Mouse (Mus musculus): ENCODE data around the gene Ndufa5.
A peak's percentile ranks its signal among the peaks of the same experiment; 100 is the strongest.

The Ndufa5 gene

DNA sequence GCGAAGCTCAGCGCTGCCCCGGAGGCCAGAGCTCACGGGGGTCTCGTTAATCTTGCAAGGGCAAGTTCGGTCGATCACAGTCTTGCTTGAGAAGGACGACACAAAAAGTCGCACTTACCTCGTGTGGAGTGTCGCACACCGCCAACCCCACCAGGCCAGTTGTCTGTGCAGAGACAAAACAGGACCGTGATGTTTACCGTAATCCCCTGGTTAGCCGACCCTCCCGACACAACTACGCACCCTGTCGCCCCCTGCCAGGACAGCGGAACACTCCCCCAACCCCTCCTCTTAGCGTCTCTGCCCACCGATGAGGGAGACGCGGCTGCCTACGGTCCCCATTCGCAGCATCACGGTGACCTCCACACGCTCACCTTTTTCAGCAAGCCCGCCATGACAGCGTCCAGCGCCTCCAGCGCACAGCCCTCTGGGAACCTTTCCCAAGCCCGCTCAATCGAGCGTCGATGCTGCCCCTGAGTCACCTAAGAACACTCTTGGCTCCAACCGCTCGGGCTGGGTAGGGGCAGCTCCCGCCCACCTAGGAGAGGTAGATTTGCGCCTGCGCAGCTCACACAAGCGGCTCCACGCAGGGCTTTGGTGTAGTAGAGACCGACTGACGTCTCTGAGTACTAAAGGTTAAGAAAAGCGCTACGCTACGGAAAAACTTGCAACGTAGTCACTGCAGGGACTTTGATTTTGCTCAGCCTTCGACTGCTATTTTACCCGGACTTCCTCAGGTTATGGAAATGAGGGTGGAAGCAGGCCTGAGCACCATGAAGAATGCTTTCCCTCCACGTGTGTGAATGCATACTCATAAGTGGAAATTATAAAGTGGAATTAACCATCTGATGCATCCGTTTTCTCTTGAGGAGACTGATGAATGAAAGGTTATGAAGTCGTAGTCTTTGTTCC lies at the start of gene Ndufa5:
Ndufa5 (minus strand) TSS at position 859 of the 909 bp plus-strand sequence.
- peak; percentile 57 for DNase-seq (ENCODE audit: low spot score)

DNA sequence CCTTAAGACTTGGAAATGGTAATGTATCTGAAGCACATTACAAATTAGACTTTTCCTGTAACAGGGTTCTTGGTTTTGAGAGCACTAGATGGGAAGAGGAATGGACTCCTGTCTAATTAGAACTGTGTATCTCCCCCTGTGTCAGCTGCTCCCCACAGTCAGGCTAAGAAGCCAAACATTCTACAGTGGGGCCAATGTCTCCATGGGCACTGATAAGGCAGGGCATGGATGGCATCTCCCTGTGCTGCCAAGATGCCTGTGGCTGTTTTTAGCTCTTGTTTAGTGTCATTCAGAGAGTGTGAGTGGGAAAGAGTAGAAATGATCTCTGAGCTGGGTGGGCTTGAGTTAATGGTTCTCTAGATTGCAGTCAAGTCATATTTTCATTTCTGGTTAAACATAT lies 45.5 kb upstream of the Ndufa5 start:
- no peak for DNase-seq (ENCODE audit: low spot score)

DNA sequence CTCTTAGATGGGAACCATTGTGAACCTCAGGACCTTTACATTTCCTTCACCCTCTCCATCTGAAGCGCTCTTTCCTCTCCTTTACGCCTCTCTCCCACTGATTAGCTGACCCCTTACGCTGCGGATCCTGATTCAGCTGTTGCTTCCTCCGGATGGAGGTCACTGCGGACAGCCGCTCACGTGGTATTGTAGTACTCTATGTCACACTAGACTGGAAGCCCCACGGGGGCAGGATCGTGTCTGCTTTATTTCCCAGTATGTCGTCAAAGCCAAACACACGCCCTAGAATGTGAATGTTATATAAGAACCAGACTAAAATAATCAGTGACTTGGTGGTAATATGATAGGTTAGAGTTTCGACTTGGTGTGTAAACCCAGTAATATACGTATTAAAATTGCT lies 44.6 kb upstream of the Ndufa5 start:
- no peak for DNase-seq (ENCODE audit: low spot score)

GRCm38 (mm10) chr6:24571126-24571525 lies 43.3 kb upstream of the Ndufa5 start:
- no peak for DNase-seq (ENCODE audit: low spot score)

DNA sequence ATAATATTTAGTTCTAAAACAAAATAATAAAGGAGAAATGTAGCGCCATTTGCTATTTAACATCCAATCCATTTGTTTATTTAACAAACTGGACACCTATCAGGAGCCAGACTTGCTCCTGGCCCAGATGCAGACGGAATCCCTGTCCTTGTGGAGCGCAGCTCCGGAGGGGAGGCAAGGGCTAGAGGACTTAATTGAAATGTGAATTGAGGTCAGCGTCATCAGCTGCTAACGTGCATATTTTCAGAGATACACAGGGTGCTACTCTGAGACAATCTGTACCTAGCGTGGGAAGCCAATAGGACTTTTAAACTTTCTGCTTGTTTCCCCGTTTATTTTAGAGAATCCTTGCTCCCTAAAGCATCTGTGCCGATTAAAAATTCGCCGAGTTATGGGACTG lies 42.5 kb upstream of the Ndufa5 start:
- no peak for DNase-seq (ENCODE audit: low spot score)

- no peak for DNase-seq (ENCODE audit: low spot score)
Observed at GRCm38 (mm10) chr6:24569711-24570110, 41.9 kb upstream of the Ndufa5 start.

DNA sequence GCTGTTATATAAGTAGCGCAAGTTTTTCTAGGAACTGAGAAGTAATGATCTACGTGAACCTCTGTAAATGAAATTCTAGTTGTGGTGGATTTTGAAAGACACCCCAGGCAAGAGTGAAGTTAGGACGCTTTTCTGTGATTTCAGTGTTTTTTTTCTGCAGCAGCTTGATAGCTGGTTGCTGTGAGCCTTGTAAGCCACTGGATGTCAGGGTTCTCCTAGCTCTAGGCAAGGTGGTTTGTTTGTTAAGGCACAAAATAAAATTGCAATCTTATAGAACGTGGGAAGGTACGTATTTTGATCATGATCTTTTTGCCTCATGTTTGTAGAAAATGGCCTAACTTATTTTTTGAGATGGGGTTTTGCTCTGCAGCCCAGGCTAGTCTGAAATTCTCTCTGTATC lies 41.1 kb upstream of the Ndufa5 start:
- no peak for DNase-seq (ENCODE audit: low spot score)

GRCm38 (mm10) chr6:24564886-24565285 lies 37.1 kb upstream of the Ndufa5 start:
- no peak for DNase-seq (ENCODE audit: low spot score)

DNA sequence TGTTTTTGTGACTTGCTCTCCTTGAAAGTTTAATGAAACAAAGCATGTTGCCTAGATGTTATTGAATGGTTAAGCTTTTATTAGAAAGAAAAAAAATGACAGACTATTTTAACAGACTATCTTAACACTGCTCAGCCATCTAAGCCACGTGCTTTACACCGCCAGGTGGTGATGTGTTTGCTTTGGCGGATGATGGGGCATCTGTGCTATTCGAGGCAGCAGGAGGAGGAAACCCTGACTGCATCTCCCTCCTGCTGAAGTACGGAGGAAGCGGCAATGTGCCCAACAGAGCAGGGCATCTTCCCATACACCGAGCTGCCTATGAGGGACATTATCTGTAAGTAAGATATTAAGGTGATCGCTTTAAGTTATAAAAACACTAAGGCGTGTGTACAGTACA lies 36.3 kb upstream of the Ndufa5 start:
- DNase-seq (ENCODE audit: low spot score), result no peak

DNA sequence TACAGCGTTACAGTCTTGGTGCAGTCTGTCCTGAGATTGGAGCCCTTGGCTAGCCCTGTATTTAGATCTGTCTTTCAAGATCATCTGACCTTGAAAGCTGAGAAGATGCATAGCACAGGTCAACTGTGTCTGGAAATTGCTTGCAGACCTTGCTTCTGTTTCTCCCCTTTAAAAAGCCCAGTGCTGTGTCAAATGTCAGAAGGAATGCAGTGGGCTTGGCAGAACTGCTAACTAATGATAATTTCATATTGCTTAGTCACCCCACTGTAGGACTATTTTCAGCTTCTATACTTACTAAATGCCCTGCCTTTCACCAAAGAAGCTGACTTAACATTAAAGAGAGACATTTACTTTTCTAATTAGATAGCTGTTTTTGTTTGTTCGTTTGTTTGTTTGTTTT lies 27.7 kb upstream of the Ndufa5 start:
- DNase-seq (ENCODE audit: low spot score), result no peak

DNA sequence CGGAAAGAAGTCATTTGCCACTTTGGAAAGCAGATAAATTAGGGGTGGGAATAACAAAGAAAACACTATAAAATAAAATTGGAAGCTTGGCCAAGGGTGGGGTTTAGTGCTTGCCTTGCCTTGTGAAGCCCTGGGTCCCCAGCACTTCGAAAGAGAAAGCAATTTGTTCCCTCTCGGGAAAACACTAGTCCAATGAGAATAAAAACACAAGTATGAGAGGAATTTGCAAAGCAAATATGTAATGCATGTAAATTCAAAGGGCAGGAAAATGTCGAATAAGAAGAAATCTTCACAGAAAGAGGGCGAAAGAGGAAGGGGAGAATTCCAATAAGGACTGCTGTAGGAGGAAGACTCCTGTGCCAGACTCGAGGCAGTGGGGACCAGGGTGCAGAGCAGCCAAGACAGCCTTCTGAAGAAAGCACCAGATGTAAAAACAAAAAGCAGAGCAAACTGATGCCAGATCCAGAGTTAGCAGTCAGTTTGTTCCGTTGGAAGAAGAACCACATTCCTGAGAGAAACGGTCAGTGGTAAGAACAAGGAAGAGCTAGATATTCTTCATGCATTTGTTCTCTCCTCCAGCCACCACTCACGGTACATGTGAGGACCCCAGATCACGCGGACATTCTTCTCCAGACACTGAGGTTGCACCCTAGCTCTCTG lies 26.7 kb upstream of the Ndufa5 start:
- DNase-seq (ENCODE audit: low spot score), result no peak

DNA sequence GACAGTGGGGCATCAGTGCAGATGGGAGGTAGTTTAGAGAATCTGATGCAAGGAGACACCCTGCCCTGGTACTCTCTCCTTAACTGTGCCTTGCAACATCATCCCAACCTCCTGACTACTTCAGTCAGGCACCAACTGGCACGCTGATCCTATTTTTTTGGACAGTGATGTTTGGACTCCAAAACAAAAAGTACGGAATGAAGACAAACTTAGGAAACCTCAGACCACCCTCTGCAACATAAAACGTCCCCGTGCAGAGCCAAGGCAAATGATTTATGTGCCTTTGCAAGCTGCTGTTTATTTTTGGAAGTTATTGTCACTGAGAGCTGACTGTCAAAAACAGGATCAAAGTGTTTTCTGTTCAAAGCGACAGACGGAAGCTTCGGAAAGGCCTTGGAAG lies 24.2 kb upstream of the Ndufa5 start:
- no peak for DNase-seq (ENCODE audit: low spot score)

GRCm38 (mm10) chr6:24549801-24550200 lies 22.0 kb upstream of the Ndufa5 start:
- DNase-seq (ENCODE audit: low spot score), result no peak

DNA sequence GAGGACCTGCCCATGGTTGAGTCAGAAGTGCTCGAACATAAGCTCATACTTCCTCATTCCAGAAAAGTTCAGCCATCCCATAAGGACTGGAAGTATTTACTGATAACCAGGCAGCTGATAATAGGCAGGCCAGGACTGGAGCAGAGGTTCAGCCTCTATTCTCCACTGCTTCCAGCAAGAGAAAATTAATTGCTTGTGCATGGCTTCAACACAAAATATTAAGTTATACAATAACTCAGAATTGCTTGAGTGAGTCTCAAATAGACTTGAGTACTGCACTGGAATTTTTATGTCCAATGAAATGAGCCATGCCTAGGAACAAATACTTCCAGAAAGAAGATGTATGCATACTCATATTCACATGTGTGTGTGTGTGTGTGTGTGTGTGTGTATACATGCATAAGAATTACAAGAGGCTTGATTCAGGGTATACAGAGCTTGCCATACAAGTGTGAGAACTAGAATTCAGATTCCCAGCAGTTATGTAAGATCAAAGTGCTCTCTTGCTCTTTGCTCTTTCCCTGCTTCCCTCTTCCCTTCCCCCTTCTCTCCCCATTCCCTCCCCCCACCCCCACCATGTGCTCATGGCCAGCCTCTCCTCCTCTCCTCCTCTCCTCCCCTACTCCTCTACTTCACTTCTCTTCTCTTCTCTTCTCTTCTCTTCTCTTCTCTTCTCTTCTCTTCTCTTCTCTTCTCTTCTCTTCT lies 19.1 kb upstream of the Ndufa5 start:
- DNase-seq (ENCODE audit: low spot score), result no peak

GRCm38 (mm10) chr6:24543119-24543591 lies 15.3 kb upstream of the Ndufa5 start:
- no peak for DNase-seq (ENCODE audit: low spot score)

DNA sequence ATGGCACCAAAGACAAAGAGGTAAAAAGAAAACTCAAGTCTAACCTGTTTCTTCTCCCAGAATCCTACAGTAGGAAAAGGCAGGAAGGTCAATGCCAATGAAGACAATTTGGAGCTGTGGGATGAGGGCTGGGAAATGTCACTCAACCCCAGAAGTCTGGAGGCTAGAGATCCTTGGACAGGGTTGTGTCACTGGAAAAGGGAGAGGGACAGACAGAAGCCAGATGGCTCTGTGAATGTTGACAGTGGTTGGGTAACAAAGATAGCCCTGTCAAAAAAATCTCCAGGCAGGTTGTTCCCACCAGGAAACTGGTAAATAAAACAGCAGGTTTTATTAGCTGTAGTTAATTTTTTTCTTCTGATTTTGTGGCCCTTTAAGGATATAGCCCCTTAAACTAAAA lies 14.6 kb upstream of the Ndufa5 start:
- no peak for DNase-seq (ENCODE audit: low spot score)

DNA sequence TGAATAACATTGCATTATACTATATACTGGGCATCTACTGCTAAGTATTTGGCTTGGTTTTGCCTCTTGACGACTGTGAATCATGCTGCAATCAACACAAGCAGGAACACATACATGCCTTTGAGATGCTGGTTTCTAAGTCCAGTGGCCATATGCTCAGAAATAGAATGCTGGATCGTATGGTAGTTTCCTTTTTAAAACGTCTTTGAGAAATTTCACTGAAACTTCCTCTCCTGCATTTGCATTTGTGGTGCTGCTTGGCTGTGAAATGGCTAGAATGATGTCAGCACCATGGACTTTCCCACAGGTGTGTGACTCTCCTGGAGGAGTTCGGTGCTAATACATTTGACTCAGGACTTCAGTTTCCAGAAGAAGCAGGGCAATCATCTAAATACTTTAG lies 12.3 kb upstream of the Ndufa5 start:
- no peak for DNase-seq (ENCODE audit: low spot score)

DNA sequence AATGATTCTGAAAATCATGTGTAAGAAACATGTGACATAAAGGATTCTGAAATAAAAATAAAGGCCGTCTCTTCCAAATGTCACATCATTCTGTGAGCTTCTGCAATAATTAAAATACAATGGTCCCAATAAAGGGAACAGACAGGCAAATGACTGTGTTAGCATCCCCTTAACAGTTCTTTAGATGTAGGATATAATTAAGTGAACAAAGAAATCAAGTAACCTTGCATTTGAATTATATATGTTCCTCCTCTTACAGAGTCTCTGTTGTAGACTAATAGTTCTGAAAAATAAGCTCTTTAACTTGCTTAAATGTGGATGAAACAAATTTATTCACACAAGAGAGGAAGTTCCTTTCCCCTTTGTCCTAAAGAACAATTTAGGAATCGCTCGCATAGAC lies 10.6 kb upstream of the Ndufa5 start:
- DNase-seq (ENCODE audit: low spot score), result no peak

GRCm38 (mm10) chr6:24532804-24533203 lies 5.0 kb upstream of the Ndufa5 start:
- no peak for DNase-seq (ENCODE audit: low spot score)

DNA sequence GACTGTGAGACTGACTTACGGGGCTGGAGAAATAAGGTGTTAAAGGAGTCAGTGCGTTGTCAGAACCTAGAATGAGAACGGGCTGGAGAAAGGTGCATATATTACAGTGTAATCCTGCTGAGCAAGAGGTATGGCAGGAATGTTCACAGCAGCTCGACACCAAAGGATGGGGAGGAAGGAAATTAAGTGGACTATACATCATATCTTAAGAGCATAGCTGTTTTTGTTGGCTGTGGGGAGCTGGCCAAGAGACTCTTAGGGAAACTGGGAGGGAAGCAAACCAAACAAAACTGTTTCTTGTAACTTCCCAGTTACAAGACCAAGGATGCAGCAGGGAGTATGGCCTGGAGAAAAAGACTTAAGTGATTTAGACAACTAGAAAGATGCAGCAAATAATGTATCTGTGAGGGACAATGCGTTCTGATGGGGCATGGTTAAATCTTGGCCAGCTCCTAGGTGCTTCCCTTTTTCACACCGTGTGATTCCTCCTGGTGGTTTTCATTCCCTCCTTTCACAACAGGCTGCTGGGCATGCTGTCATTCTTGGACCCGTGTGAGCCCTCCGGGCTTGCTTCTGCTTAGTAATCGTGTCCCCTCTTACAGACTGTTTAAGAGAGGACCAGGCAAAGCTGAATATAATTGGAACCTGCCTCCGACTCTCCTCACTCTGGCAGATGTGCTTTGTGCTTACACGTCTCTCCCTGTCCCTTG lies 3.1 kb upstream of the Ndufa5 start:
- no peak for DNase-seq (ENCODE audit: low spot score)

DNA sequence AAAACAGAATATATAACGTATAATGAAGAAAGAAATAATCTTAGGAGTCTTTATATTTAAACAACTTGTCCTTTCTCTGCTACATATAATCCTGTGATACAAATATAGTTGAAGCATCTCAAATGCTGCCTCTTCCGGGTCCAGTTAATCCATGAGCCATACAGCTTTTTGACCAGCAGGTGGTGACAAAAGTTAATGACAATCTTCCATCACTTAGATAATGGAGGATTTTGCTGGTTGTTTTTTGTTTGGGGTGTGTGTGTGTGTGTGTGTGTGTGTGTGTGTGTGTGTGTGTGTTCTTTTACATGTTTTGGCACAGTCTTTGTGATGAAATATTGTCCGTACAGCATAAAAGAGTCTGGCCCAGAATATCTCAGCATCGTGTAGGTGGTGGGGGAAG lies 2.4 kb upstream of the Ndufa5 start:
- peak; percentile 65 for DNase-seq (ENCODE audit: low spot score)

DNA sequence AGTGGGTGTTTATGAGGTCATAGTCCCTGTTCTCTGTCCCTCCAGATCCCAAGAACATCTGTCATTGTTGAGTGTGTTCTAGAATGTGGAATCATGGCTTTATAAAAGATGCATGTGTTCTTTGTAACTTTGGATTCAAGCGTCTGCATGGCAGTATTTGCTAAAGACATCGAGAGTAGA lies 141 bp upstream of the Ndufa5 start, which contains the start of gene Asb15:
Asb15 (plus strand) TSS at position 81 of the 180 bp plus-strand sequence.
- no peak for DNase-seq (ENCODE audit: low spot score)

- DNase-seq (ENCODE audit: low spot score), result no peak
Observed at GRCm38 (mm10) chr6:24525705-24526104, 2.1 kb downstream of the Ndufa5 start.

Data from layer of hippocampus, adult 9-10 months (tissue).